Mouse (Mus musculus) layer of hippocampus, adult 6 months (tissue): ENCODE data around the gene Syncrip. TPM values are rescaled to one million over a fixed set of nuclear protein-coding genes. Genes with fewer than 3 reads are reported as not detected.

Source experiments
- long read RNA-seq, 2 experiments: library from polyadenylated mRNA; unstranded; transcript quantifications; one replicate each; pipeline ENCODE4 v2.0.0; 2019 to 2020
- polyA plus RNA-seq: library from polyadenylated mRNA; unstranded; fragments of <200 nt; fragmentation: Nextera tagmentation; gene quantifications from 2 replicates; pipeline ENCODE4 v1.2.3, GENCODE M21; 2021

Gene Syncrip
- 13.2 and 18.4 TPM in 2 replicates for polyA plus RNA-seq
- long read RNA-seq, experiment 1, full-length matches to known transcripts, result 10 of 53 reads
- long read RNA-seq, experiment 1, partial matches to known transcripts, result 28 of 53 reads
- long read RNA-seq, experiment 1, other reads (novel, unspliced or antisense), result 15 of 53 reads
- long read RNA-seq, experiment 2, full-length matches to known transcripts, result 79 of 117 reads
- long read RNA-seq, experiment 2, partial matches to known transcripts, result 26 of 117 reads
- long read RNA-seq, experiment 2, other reads (novel, unspliced or antisense), result 12 of 117 reads

DNA sequence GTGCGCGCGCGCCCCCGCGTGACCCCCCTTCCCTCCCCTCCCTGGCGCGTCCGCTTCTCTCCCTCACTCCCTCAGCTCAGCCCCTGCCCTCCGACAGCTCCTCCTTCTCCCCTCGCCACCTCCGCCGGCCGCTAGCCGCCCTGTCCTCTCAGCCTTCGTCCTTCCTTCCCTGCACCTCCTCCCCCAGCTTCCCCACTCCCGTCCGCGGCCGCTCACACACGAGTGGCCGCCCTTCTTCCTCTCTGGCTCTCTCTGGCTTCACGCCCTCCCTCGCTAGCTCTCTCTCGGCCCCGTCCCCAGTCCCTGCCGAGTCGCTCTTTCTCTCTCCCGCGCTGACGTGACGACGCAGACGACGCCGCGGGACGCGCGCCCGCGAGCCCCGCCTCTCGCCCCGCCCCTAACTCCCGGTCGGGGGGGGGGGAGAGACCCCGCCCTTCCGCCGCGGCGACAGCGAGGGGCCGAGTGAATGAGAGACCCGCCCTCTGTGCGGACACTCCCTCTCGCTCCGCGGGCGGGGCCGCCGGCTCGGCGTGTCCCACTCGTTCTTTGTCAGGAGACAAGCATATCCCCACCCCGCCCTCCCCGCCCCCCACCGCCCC lies at the start of gene Syncrip:
TSS of gene Syncrip (minus strand) at position 345 of the 599 bp plus-strand sequence.

DNA sequence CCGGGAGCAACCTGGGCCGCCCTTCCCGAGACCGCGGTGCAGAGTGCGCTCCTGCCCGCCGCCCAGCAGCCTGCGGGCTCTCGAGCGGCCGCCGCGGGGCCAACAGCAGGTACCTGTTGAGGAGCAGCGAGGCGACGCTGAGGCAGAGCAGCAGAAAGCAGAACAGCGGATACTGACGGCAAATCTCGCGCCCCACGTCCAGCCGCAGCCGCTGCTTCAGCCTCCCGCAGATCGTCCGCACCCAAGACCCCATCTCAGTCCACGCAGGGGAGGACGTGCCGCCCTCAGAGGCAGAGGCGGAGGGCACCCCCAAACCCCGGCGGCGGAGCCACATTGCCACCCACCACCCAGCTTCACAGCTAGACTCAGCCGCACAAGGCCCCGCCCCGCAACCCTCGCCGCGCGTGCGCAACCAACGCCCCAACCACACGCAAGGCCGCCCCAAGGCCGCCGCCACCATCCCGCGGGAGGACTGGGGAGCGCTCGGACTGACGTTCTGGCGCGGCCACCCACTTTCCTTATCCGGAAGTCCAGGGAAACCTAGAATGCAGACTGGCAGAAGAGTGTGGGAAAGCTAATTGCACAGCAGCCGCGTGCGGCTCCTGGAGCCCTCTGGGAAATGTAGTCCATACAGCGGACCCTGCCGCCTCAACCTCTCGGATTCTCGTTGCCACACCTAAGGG lies 43.7 kb downstream of the Syncrip start, which contains the start of gene Snx14:
TSS of gene Snx14 (minus strand) at position 404 of the 683 bp plus-strand sequence.

Other genes with a start within 250 kb of the Syncrip start
- gene Nt5e, start 155.4 kb downstream of the Syncrip start, polyA plus RNA-seq, result 0.95 and 1.1 TPM in 2 replicates
- 21.2 and 21.4 TPM in 2 replicates for gene Snx14, start 43.6 kb downstream of the Syncrip start, polyA plus RNA-seq
- not detected in 2 replicates for gene Gm20537, start 26.0 kb downstream of the Syncrip start, polyA plus RNA-seq
- gene Zfp949, start 65.4 kb upstream of the Syncrip start, polyA plus RNA-seq, result 6.5 and 7.4 TPM in 2 replicates
- 0.14 TPM in 1 of 2 replicates, not detected in the other for gene Trim43a, start 98.3 kb upstream of the Syncrip start, polyA plus RNA-seq
- 97.7 and 97.8 TPM in 2 replicates for gene Mthfsl, start 237.7 kb upstream of the Syncrip start, polyA plus RNA-seq
- 0.34 and 0.43 TPM in 2 replicates for gene Bcl2a1d, start 249.3 kb upstream of the Syncrip start, polyA plus RNA-seq